Mouse (Mus musculus) monocyte, adult 5-6 weeks (primary cell): ENCODE measurements at regions not wholly inside any gene's neighbourhood (a gene's known extent, or its start where the extent isn't known, plus 50 kb on each side); places are given as distances from the start of the nearest gene placed in this dataset.

Experiments
- ATAC-seq: fragments of 153-309, 156-312 bp; replicated peaks from 2 replicates; pipeline ENCODE4 v1.8.0; 2017; ENCODE audit warnings: mild to moderate bottlenecking; ENCODE audit not compliant: low TSS enrichment, insufficient number of reproducible peaks, severe bottlenecking, poor library complexity, low FRiP score

DNA sequence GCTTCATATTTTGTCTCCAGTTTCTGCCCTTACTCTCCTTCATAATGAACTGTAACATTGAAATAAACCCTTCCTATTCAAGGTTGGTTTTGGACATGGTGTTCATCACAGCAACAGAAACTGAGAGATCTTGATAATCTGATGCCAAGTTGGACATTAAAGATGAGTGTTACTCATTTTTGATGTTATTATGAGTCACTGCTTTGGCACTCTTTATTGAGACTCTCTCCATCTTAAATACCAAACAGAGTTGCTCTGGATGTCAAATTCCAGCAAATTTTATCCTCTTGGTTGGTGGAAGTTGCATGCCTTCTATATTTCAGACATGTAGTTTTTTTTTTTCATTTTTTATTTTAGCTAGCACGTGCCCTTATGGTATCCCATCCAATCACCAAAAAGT, 229.5 kb downstream of the Papss1 start:
- no peak for ATAC-seq

DNA sequence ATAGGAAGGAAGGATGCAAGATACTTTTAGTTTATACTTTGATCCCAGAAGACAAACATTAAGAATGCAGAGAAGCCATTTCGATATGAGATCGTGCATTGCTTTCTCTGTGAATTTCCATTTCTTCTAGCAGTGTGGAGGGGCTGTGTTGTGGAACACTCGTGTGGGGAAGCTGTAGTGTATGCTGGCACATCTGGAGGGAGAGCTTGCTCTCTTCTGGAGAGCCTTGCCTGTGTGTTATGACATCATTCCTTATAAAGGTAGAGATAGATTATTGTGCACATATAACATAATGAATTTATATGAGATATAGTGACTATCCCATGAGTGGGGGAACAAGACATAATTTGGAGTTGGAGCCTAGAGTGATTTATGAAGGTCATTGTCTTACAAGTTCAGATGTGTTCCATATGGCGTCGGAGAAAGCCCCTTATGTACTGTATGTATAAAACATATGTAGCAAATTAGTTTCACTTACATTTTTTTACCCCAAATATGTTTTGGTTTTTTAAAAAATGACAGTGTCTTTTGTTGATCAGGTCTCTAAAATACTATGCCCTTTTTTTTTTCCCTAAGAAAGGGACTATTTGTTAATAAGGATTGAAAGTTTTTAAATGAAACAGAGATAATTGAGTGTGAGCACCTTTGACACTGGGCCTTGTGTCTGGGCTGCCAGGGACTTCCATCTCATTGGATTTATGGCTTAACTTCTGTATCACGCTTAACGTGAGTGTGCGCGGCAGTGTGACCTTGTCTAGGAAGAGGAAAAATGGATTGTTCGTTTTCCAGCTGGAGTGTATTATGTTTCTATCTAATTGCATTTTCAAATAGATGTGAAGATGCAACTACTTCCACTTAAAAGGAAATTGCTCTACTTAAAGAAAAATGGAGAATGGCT, 230.8 kb downstream of the Papss1 start:
- ATAC-seq: no peak

DNA sequence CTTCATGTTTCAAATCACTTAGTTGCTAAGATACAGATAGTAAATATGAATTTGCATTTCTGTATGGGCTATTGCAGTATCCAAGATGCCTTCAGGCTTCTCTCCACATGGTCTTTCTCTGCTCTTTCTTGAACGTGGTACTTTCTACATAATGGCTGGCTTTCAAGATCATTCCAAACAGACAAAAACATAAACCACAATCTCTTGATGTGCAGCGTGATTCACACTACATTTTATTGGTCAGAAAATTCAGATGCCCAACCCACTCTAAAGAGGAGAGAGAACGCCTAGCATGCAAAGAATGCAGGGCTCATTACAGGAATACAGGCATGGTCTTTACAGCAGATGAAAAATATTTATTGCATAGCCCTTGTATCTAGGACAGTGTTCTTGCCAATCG, 235.2 kb downstream of the Papss1 start:
- no peak for ATAC-seq

DNA sequence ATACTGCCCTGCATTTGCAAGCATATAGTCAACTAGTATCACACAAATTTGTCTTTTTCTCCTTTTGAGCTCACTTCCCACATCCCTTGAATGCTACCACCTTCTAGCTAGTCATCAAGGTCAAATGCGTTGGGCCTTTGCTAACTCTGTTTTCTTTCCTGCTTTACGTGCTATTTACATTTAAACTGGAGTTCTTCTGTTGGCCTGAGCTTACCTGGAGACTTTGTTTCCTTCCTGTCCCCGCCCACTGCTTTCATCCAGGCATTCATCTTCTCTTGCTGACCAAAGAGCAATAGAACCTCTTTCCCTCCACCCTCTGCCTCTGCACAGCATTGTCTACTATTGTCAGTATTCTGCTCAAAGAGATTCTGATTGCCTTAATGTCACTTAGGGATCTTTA, 237.0 kb downstream of the Papss1 start:
- no peak for ATAC-seq

DNA sequence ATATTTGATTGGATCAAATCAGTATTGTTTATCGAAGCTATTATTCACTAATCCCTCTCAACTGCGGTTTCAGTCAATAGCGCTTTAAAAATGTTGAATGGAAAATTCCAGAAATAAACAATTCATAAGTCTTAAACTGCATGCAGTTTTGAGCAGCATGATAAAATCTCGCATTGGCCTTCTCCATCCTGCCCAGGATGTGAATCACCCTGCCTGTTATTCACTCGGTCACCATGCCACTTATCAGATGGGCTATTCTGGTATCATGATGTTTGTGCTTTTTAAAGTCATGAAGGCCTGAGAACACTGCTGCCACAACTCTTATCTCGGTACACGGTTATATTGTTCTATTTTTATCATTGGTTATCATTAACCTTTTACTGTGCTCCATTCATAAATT, 238.3 kb downstream of the Papss1 start:
- ATAC-seq: no peak

DNA sequence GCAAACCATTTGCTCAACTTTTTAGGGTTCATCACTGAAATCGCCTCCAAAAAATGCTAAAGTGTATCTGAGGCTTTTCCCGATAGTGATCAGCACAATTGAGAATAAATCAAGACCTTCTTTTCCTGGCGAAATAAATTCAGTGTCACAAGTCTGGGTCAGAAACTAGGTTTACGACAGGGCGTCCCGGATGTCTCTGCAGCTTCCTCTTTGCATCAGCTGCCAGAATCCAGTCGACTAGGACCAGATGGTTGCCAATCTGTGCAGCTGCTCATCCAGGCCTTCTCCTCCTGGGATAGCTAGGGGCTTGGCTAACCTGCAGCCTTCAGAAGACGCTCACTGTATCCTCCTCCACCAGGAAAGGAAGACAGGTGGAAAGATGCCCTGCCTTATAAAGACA, 243.6 kb downstream of the Papss1 start:
- no peak for ATAC-seq

DNA sequence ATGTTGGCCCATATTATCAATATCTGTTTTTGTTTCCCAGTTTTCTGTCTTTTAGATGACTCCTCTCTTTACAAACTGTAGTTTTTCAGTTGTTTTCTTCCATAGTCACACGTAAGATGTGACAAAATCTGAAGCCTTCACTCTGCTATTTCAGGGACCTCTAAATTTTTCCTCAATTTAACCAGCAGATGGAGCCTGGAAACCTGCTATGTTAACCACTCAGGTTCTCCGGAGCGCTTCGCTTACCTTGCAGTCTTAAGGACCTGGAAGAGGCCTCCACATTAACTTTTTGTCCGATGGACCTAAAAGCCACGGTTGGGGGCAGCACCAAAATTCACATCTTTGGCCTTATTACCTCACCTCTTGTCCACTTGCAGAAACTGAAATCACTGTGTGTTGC, 248.4 kb downstream of the Papss1 start:
- ATAC-seq: no peak

DNA sequence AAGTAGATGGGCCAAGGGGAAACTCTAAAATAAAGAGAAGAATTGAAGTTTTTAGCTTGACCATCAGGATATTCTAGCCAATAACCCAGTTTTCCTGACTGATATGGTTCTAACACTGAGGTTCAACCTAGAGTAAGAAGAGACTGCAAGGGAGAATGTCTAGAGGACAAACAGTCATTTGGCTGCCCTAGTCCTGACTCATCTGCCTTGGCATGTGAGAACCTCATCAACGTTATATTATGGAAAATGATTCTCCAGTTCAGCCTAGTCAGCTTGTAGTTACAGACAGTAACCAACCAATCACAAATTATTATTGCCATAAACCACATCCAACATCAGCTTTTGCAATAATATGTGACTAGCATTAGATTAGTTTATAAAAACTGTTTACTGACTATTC, 254.2 kb downstream of the Papss1 start:
- ATAC-seq: no peak

DNA sequence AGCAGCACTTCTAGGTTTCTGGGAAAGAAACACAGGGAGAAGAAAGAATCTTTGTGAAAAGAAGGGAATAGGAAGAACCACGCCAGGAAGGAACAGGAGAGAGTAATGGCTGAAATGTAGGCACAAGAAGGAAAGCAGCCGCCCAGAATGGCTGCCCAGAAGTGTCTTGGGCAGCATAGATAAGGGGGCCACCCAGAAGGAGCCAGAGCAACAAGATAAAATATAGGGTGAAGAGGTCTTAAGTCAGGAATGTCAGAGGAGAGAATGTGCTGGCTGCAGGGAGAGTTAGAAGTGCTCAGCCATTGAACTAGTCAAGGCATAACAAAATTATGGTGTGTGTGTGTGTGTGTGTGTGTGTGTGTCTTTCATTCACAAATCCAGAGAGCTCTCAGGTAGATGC, 227.7 kb upstream of the Dkk2 start:
- ATAC-seq: no peak

DNA sequence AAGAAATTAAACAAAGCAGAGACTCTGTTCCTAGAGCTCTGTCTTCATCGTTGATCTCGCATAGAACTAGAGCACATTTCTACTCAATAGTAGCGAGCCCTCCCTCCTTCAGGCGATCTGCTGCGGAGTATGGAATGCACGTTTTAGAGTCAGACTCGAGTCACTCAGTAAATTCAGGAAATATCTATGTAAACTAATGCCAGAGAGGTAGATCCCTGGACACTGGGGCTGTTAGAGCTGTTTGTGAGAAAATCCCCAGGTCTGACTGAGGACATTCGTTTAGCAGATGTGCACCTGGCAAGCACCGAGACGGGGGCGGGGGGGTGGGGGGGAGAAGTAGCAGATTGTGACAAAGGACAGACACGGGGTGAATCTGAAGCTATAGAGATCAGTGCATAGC, 226.0 kb upstream of the Dkk2 start:
- ATAC-seq: no peak

DNA sequence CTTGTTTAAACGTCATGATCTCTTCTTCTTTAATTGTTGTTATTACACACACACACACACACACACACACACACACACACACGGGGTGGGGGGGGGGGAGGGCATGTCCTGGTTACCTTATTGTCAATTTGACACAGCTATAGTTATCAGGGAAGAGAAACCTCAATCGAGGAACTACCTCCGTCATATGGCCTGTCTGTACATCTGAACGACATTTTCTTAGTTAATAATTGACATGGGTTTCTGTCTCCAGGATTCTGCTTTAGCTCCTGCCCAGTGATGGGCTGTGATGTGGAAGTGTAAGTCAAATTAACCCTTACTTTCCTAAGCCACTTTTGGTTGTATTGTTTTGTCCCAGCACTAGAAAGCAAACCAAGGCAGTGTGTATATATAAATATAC, 220.0 kb upstream of the Dkk2 start:
- ATAC-seq: no peak

DNA sequence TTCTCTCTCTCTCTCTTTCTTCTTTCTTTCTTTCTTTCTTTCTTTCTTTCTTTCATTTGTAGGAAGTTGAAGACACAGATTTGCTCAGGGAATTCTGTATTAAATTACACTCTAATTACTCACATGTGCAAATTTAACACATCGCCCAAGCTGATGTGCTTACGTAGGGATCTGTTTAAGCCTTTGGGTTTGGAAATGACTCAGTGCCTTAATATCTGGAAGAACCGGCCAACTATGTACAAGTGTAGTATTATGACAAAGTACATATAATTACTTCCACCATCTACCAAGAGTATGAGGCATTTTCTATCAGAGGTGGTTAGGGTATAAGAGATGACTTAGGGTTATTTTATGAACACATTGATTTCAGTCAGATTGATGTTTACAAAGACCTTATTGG, 217.8 kb upstream of the Dkk2 start:
- ATAC-seq: no peak

DNA sequence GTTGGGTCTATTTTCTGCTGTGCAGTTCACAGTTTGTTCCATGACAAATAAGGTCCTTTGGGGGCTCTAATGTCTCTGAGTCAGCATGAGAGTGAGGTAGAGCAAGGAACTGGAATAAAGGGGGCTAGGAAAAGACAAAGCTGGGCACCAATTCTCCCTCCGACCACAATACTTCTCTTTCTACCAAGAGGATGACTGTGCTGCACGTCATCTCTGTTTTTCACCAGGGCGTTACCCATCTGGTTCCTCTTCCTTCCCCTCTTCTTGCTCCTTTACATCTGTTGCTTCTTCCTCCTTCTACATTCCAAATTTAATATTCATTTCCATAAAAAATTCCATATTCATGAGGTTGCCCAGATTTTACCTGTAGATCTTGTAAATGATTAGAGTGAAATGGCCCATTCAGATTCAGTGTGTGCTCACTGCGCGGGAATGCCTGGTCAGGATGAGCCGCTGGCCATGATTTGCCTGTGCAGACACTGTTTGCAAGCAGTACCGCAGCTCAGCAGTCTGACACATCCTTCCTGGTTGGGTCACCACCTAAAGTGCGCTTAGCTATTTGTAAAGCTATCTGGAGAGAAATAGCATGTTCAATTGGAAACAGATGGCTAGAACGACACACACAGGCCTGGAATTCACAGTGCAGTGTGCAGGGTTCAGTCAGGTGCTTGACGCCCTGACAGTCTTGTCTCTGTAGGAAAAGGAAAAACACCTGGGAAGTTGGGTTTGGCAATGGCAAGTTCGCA, 216.7 kb upstream of the Dkk2 start:
- peak; percentile 50; the same call in 1 of the 2 replicates for ATAC-seq

DNA sequence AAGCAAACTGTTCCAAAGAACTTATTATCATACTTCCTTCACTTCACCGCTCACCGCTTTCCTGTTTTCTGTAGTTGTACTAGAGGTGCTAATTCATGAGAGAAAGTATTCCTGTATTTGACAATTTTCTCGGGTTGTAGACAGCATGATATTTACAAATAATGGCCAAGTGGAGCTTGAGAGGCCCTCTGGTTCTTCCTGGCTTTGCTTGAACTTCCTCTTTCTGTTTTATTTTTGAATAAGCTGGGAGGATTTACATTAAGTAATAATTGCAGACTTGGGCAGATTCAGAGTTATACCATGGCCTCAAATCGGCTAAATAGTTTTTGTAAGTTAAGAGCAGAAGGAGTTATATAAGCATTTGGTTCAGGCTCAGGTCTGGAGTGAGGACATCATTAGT, 215.8 kb upstream of the Dkk2 start:
- ATAC-seq: no peak

DNA sequence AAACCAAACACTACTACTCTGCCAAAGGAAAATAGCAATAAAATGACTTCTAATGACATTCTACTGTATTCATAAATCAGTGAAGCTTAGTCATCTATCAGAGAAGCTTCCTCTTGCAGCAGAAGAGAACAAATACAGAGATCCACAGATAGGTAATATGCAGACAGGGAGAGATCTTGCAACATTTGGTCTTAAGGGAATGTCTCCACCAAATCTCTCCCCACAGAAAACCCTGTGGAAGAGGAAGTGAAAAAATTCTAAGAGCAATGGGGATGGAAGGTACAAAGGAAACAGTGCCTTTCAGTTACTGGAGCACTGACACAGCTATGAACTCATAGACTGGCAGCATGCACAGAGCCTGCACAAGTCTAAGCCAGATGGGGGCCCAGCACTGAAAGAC, 202.4 kb upstream of the Dkk2 start:
- no peak for ATAC-seq

DNA sequence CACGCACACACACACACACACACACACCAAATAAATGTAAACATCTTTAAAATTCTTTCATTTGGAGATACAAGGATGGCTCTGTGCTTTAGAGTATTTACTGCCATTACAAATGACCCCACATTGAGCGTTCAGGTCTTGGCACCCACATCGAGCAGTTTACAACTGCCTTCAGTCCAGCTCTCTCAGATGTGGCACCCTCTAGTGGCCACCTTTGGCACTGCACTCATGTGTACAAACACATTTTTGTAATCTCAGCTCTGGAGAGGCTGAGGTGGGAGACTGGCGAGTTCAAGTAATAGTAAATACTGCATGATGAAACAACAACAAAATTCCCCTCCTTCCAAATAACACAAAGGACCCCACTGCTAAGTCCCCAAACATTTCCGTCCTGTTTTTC, 198.6 kb upstream of the Dkk2 start:
- ATAC-seq: no peak

DNA sequence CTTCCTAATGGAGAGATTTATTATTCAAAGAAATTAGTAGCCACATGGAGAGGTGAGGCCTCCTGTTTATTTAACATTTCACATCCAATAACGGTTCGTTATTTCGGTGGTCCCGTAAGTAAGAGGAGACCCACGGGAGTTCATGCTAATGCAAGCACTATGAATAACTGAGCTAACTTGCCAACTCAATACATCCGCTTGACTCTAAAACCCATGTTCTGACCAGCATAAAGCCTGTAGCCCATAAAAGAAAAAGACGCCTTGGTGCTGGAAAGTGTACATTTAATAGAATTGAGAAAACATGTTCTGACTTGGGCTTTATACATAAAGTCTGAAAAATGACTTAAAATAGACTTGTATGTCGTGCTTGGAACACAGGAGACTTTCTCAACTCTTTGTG, 198.1 kb upstream of the Dkk2 start:
- no peak for ATAC-seq

DNA sequence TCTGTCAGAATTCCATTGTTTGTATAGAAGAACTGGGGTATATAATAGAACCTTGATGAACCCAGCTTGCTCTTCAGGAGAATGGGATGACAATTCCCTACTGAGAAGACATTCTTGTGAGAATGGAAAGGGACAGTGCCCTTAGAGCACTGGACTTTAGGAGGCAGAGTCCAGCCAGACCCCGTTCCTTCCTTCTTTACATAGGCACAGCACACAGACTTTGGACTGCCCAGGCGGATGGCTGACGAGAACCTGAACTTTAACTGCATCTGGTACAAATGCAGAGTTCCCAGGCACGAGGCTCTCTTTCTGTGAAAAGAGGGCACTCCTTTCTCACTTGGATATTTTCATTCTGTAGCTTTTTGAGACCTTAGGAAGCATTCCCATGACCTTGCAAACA, 197.4 kb upstream of the Dkk2 start:
- no peak for ATAC-seq

DNA sequence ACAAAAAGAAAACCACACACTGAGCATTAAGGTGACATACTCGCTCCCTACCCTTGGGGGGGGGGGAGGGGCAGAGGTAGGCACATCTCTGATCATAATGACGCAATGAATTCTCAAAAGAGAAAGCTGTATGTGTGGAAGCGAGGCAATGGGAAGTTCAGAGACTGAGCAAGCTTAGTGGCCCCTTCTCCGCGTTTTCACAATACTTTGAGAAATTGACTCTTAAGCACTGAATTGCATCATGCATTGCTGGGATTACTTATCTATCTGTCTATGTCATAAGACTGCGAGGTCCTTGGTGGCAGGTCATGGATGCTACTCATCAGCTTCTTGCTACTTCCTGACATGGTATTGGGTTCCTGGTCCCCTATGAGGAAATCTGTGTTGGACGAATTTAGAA, 193.2 kb upstream of the Dkk2 start:
- 0 out of 2 replicates have a peak, but pooled peaks have one; percentile 17 for ATAC-seq
